Mouse (Mus musculus) gastrocnemius, postnatal 25 days (tissue): Measurements from ENCODE around the gene Rsrp1. TPM values are rescaled to one million over a fixed set of nuclear protein-coding genes. Genes with fewer than 3 reads are reported as not detected.
A peak's percentile ranks its signal among the peaks of the same experiment; 100 is the strongest.

Experiments
- DNase-seq: peaks from one replicate; pipeline ENCODE4 v3.0.0; 2022
- total RNA-seq, 2 experiments: library from RNA; stranded (reverse); gene quantifications; 1 replicate in 1 of 2; 2 replicates in 1 of 2; pipeline ENCODE4 v1.2.3; 2021

The Rsrp1 gene
- total RNA-seq, 2 experiments from 2014 or later = 155 to 161 TPM

DNA sequence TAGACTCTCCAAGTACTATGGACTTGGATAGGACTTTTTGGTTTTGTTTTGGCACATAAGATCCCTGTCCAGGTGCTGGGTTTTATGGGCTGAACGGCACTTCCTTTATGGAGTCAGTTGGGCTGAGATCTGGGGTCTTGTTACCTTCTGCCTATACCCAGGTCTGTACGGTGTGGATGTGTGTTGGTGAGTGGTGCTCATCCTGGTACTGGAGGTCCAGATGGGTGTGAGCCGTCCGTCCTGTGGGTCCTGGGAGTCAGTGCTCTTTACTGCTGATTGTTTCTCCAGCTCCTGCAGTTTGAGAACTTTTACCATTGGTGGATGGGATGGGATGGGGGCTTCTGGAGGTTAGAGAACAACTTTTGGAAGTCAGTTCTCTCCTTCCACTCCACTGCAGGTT is 1.7 kb upstream of the Rsrp1 start:
- DNase-seq = no peak

DNA sequence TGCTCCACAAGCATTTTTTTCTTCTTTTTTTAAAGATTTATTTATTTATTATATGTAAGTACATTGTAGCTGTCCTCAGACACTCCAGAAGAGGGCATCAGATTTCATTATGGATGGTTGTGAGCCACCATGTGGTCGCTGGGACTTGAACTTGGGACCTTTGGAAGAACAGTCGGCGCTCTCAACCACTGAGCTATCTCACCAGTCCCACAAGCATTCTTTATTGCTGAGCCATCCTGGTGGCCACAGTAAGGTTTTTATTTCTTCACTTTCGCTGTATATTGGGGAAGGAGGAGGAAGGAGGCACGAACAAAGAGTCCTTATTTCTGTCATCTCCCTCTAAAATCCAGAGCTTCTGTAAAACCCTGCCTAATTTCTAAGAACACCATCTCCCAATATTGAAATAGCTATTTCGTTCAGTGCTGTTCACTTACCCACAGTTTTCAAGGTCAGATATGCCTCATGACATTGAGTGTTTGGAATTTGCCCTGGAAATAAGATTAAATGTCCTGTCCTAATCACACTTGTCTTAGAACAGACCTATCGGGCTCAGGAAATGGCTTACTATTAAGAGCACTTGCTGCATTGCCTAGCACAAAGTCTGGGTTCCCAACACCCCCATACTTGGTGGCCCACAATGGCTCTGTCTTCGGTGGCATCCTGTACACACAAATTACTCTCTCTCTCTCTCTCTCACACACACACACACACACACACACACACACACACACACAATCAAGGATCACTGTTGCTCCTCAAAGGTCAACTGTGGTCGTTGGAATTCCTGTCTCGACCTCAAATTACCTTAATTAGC is 1.1 kb upstream of the Rsrp1 start:
- DNase-seq = no peak

DNA sequence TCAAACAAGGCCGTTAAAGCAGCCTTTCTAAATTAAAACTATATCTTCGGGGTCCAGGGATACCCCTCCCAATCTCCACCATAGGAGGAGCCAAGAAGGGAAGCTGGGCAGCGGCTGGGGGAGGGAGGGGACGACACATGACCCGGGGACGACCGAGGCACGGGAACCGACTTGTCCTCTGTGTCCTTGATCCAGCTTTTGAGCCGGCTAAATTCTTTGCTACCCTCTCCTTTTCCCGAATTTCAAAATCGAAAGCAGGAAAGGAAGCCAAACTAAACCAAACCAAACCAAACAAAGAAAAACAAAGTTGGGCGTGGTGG is 507 bp upstream of the Rsrp1 start:
- peak; percentile 82 for DNase-seq

DNA sequence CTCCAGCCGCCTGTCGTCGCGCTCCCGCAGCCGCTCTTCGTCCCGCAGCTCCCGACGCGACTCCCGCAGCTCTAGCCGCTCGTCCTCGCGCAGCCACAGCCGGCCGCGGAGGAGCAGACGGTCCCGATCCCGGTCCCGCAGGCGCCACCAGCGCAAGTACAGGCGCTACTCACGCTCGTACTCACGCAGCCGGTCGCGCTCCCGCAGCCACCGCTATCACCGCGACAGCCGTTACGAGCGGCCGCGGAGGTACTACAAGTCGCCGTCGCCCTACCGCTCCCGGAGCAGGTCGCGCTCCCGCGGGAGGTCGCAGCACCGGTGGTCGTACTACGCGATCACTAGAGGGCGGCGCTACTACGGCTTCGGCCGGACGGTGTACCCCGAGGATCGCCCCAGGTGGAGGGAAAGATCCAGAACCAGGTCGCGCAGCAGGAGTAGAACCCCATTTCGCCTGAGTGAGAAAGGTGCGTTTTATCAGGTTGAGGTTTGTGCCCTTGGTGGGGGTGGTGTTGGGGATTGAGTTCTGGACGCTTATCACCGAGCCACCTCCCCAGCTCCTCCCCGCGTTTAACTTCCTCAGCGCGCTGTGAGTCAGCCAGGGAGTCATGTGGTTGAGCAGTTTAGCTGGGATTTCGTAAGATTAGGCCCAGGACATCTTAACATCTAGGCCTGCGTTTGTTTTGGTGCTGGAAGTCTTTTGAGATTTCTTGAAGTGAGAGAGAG is 788 bp downstream of the Rsrp1 start:
- DNase-seq = peak; percentile 72

DNA sequence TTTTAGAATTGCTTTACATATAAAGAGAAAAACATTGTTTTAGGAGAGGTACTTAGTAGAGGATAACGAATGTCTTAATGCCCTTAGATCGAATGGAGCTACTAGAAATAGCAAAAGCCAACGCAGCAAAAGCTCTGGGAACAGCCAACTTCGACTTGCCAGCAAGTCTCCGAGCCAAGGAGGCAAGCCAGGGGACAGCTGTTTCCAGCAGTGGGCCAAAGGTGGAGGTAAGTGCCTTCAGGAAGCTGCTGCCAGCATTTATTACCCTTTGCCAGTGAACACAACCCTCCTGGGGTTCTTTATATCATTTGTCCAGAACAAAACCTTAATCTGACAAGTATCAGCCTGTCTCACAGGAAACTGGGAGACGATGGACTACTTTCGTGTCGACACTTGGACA is 1.8 kb downstream of the Rsrp1 start:
- peak; percentile 73 for DNase-seq

DNA sequence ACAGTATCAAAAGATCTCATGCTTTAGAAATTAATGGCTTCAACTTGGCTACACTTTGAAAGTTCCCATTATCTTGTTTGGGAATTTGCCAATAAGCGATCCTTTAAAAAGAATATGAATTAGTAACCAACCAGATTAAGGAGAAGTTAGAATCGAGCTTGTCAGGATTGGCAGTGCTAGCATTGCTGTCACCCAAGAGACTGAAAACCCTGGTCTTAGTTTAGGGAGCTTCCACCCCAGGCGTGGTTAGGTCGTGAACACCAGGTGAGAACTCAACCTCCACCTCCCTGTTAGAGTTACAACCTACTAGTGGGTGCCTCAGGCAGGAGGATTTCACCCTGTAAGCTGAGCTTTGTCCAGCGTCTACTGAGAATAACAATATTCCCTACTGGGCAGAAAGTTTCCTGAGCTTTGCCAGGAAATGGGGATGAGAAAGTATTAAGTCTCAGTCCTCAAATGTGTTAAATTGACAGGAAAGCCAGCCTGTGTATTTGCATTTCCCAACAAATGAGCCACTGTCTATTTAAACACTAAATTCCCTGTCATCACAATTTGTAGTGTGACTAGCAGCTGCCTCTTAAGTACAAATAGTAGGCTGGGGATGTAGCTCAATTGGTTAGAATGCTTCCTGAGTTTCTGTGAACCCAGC is 4.5 kb downstream of the Rsrp1 start:
- no peak for DNase-seq

DNA sequence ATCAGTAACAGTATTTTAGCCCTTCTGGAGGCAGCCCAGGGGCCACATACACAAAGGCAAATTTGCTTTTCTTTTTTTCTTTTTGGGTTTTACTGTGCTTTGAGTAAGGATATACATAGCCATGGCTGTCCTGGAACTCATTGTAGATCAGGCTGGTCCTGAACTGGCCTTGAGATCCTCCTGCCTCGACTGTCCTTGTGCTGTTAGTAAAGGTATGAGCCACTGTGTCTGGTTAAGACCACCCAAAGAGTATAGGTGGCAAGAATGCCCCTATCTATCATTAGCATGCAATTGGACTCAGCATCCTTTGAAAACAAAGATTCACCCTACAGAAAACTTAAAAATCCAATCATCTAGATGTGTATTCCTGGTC is 5.1 kb downstream of the Rsrp1 start:
- no peak for DNase-seq

DNA sequence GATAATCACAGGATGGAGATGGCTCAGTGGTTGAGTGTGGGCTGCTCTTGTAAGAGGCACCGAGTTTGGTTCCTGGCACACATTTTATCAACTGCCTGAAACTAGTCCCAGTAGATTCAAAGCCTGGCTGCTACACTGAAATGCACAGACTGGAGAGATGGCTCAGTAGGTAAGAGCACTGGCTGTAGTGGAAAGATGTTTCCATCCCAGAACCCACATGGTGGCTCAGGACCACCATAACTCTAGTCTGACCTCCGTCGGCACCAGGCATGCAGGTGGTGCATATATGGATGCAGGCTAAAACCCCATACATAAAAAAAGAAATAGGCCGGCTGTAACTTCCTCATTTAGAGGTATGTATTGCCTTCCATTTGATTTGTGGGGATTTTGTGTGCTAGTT is 6.1 kb downstream of the Rsrp1 start:
- no peak for DNase-seq

DNA sequence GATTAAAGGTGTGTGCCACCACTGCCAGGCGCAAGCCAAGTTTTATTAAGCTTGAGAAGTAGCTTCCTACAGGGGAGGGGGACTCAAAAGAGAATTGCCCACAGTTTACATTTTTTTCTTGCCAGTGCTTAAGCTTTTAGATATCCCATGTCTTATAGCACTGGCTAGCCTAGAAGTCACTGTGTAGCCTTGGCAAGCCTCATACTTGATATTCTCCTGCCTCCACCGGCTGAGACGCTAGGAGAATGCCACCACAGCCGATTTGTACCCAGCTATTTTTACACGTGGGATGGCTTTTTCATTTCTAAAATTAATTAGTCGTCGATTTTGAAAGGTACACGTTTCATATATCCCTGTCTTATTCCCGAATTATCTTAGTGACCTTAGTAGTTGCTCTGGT is 6.8 kb downstream of the Rsrp1 start:
- DNase-seq = no peak

DNA sequence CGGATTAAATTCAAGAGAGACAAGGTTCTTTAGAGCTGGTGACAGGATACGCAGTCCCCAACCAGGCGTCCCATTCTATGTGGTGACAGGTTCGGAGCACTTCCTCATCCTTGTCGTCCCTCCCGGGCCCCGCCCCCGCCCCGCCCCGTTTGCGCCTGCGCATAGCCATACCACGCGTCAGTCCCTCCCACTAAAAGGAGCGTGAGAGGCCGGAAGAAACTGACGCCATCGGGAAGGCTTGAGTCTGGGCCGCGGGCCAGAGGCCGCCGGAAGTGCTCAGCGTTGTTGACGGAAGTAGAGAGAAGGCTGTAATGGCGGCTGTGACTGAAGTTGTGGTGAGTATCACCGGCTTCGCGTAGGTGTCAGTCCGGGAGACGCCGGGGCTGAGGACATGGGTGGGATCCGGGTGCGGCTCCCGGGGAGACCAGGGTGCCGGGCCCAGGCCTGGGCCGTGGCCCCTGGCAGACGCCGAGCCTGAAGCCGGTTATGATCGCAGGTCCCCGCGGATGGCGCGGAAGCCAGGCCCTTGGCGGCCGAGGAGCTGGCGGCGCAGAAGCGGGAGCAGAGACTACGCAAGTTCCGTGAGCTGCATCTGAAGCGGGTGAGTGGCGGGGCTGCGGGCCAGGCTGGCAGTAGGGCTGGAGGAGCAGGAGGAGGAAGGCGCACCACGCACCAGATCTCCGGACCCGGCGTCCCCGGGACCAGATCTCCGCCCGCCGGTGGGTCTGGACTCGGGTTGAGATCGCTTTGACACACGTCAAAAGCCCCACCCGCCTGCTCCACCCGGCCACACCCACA is 7.5 kb downstream of the Rsrp1 start, which contains the start of gene Syf2:
Gene Syf2 (plus strand): TSS at position 215 of the 798 bp plus-strand sequence.
- peak; percentile 94 for DNase-seq

DNA sequence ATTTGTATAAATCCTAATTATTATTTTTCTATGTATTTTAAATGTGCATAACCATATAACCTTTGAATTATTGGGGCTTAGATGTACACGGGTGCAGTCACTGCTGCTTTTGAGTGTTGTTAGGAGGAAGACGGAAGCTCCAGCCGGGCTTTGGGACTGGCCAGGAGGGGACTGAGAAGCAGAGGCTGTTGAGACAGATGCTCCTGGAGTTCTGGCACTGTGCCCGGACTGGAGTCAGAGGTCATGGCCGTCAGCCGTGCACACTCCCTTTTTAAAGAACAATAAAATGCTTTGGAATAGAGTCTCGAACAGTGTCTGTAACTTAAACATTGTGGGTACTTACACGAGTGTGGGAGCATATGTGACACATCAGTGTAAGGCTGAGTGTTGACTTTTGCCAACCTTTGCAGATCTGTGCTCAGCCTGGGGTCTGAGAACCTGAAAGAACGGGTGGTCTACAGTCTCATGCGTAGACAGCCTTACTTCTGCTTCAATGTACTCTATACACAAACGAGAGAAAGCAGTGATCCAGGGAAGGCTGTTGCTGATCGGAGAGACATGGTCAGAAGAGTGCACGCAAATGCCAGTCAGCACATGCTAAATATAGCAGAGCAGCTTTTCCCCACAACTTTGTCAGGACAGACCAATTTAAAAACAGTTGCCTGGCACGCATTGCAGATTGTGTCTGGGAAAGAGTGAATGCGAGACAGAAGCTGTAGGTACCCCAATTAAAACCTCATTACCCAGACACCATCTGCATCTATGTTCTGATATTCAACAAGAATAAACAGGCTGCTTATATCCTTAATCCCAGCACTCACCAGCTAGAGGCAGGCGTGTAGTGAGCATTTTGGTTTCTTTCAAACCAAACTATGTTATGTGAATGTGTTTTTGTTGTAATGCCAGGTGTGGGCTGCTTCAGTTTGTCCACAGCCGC is 14.1 kb downstream of the Rsrp1 start:
- DNase-seq = no peak

DNA sequence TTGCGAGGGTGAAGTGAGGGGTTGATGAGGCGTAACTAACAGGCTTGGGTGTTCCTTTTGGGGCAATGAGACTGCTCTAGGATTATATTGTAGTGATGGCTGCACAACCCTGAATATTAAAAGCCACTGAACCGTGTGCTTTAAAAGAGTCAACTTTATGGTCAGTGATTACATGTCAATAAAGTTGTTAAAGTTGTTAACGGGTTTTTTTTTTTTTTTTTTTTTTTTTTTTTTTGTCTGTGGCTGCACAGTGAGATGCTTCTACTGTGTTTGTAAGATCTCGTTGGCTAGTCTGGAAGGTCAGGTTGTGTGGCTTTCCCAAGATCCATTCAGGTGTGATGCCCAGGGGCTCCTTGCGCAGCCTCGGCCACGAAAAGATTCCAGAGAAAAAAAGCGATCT is 16.5 kb downstream of the Rsrp1 start:
- DNase-seq = no peak

DNA sequence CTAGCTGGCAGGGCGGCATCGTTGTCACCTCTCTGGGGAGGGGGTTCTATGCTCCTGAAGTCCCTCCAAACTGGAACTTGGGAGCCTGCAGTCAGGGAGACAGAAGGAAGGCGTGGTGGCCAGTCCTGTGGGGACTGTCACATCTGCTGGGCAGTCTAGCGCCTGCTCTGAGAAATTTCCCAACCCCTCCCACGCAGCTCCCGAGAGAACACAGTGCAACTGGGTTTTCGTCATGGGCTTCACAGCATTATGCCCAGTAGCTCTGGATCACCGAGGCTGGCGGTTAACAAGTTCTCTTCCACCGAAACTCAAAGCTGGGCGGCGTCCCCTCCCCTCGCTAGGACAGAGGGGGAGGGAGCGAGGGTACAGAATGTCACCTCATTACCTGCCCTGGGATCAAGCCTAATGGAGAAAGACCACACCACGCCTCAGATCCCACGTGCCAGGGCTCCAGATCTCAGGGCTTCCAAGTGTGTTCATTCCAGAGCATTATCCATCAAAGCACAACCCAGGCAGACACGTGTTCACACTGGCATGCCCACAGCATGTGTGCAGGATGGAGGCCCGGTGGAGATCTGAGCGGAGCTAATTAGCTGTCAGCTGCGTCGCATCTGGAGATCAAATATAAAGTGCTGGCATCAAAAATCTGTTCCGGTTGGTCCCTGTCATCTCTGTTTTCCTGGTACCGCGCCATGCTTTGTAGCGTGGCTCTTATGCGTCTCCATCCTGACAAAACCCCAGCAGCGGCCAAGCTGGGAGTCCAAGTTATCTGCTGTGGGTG is 20.6 kb downstream of the Rsrp1 start:
- DNase-seq = no peak

DNA sequence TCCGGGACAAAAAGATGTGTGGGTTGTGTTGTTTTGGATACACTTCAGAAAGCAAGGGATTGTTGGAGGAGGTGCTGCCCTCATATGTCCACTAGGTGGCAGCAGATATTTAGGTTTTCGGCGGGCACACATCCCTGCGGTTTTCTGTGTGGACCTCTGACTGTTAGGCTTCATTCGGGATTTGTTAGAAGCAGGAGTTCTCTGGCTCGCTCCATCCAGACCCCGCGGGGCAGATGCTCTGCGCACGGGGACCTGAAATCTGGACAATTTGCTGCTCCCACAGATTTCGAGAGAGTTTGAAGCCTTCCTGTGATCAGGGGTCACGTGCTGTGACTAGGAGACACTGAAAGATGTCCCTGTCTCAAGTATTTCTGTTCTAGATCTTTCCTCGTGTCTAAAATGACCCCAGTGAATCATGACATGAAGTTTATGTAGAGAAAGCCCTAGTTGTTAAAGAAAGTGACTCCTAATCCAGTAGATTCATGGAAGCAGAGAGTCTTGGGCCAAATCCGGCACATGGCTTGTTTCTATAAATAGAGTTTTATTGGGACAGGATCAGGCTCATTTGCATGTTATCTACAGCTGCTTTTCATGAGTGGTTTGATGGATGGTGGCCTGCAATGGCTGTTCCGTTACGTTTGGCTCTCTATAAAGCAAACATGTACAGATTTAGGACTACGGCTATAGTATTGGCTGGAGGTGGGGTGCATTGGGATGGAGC is 22.8 kb downstream of the Rsrp1 start:
- DNase-seq = peak; percentile 50

DNA sequence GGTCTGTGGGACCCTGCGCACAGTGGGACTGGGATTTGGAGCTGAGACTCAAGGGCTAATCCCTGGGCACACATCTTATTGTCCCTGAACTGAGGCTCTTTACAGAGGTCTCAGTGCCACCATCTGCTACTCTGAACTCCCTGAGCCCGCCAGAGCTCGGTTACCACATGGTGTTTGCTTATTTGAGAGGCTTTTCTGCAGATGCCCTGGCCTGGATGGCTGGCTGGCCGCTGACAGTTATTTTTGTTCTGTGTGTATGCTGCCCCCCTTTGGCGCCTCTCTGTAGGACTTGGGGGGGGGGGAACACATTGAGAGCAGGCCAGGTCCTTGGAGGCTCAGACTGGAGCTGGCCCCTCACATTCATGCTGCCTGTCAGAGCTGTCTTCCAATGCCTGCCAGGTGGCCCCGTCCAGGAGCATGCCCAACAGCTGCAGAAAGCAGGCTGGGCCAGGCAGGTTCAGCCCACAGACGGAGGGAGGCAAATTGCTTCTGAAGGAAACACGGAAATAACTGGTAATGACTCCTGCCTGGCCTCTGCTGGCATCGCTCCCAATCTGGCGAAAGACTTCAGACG is 27.2 kb downstream of the Rsrp1 start:
- no peak for DNase-seq

DNA sequence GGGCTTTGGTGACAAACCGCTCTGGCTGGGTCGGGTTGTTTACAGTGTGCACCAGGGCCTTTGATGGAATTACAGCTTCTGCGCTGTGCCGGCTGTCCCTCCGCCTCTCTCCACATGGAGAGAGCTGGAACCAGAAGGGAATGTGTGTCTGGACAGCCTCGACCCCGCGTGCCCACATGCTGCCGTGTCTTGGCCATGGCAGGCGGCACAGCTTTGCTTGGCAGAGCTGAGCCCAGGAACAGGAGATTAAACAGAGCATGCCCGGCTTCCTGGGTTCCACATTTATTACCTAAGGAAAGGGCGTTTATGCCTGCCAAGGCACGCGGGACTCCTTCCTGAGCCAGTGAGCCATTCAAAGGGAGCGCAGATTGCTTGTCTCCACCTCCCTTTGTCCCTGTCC is 31.1 kb downstream of the Rsrp1 start:
- DNase-seq = no peak

DNA sequence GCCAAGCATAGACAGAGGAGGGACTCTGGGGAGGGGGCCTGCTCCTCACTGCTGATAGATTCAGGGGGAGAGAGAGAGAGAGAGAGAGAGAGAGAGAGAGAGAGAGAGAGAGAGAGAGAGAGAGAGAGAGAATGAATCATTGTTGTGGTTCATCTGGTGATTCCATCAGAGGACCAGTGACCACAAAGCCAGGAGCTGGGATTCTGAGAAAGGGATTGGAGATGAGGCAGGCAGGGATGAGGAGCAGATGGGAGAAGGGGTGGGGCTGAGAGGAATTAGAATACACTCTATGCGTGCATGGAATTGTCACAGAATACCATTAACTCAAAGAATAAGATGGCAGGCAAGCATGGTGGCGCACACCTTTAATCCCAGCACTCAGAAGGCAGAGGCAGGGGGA is 31.8 kb downstream of the Rsrp1 start:
- no peak for DNase-seq

DNA sequence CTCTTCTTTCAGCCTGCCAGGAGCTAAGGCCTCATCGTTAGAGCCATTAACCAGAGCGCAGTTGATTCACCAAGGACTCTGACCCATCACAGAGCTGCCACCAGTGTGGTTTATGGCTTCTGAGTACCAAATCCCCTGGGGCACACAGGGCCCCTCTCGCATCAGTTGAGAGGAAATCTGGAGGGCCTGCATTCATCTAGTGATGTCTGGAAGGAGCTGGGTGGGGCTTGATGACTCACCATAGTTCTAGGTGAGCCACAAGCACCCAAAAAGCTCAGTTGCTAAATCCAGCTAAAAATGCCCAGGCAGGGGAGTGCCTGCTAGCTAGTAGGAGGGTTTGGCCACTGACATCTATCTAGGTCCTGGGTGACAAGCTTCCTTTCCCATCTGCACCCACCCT is 32.5 kb downstream of the Rsrp1 start:
- no peak for DNase-seq

DNA sequence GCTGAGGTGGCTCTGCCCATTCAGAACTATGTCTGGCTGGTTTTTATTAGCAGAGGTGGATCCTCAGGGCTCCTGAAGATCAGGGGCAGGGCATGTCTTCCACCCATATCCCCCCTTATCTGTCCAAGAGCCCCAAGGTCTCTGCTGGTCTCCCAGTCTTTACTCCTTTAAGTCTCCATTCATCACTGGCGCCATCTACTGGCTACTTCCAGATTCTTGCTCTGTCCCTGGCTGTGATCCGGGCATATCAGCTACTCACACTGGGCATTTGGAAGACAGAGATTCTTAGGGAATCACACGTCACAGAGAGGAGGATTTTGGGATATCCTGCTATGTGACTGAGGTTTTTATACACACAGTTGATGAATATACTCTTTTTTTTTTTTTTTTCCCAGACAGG is 32.9 kb downstream of the Rsrp1 start:
- no peak for DNase-seq
